In genomic region chr11:3538341-3538740, GRCm38 (mm10) we compare ENCODE assay signal across 8 mouse cellular contexts. TPM values are rescaled to one million over a fixed set of nuclear protein-coding genes. Genes with fewer than 3 reads are reported as not detected.
DNase-seq lines count a peak whose midpoint lies in the region; ATAC-seq and TF ChIP-seq lines count a peak whose summit lies in the region.

No protein-coding gene starts in this region.

- no peak for TF ChIP-seq EP300 in MEL (IDR thresholded peaks at IDR 0.05; ENCODE audit: low read depth in 1 of 2, low read length in 2 of 2)

- no peak overlapping the region for H3K27ac ChIP-seq in heart, embryonic 11.5 days (ENCODE audit: low read depth, low read length)
- H3K27ac ChIP-seq in MEL (ENCODE audit: control insufficient read depth, low read depth, low read length): no peak overlapping the region
- peak overlapping the region; percentile 72 for H3K27ac ChIP-seq in heart, embryonic 16.5 days (ENCODE audit: low read length)
- H3K27ac ChIP-seq in midbrain, embryonic 10.5 days (replicated peaks): peak overlapping the region; percentile 87

- no peak for TF ChIP-seq RAD21 in MEL (IDR thresholded peaks at IDR 0.05; ENCODE audit: low read depth, low read length)

- peaks cover 5% of the 10 kb centered on the region; the same call in 1 of the 2 replicates for H3K36me3 ChIP-seq in heart, embryonic 11.5 days (ENCODE audit: control insufficient read depth, insufficient read depth, low read length)
- H3K36me3 ChIP-seq in MEL (ENCODE audit: control insufficient read depth in 1 of 2, insufficient read depth in 2 of 2, low read length in 2 of 2): peaks cover 0 to 10% of the 10 kb centered on the region in 2 experiments; a peak in 2 of 4 replicates
- peaks cover 9% of the 10 kb centered on the region; the same call in 1 of the 2 replicates for H3K36me3 ChIP-seq in heart, embryonic 16.5 days (ENCODE audit: control insufficient read depth, insufficient read depth)
- peaks cover 7% of the 10 kb centered on the region for H3K36me3 ChIP-seq in midbrain, embryonic 10.5 days

- H3K9me3 ChIP-seq in heart, embryonic 11.5 days (replicated peaks; ENCODE audit: control insufficient read depth, low read length): no peaks in the 10 kb centered on the region
- H3K9me3 ChIP-seq in MEL (replicated peaks; ENCODE audit: insufficient read depth, low read length): no peaks in the 10 kb centered on the region
- H3K9me3 ChIP-seq in heart, embryonic 16.5 days (replicated peaks; ENCODE audit: control insufficient read depth, low read length): no peaks in the 10 kb centered on the region
- no peaks in the 10 kb centered on the region for H3K9me3 ChIP-seq in midbrain, embryonic 10.5 days (replicated peaks)

- peaks cover 3% of the 10 kb centered on the region; the same call in 1 of the 2 replicates for H3K79me2 ChIP-seq in MEL (ENCODE audit: control insufficient read depth, insufficient read depth, low read length, poor library complexity)

- ATAC-seq in heart, embryonic 11.5 days (replicated peaks; ENCODE audit: insufficient number of reproducible peaks, low FRiP score, low TSS enrichment): no peak
- ATAC-seq in heart, embryonic 16.5 days (replicated peaks; ENCODE audit: extremely low read depth, insufficient read depth, low FRiP score): no peak

- H3K4me1 ChIP-seq in heart, embryonic 11.5 days (ENCODE audit: control insufficient read depth, insufficient read depth, low read length): peaks cover 35% of the 10 kb centered on the region
- peaks cover 4 to 30% of the 10 kb centered on the region in 2 experiments for H3K4me1 ChIP-seq in MEL (ENCODE audit: control insufficient read depth in 1 of 2, insufficient read depth in 2 of 2, low read length in 2 of 2)
- H3K4me1 ChIP-seq in heart, embryonic 16.5 days (ENCODE audit: control insufficient read depth, insufficient read depth, low read length): peaks cover 39% of the 10 kb centered on the region
- peaks cover 43% of the 10 kb centered on the region for H3K4me1 ChIP-seq in midbrain, embryonic 10.5 days

- no peaks in the 10 kb centered on the region for H3K27me3 ChIP-seq in heart, embryonic 11.5 days (ENCODE audit: control insufficient read depth, insufficient read depth, low read length)
- no peaks in the 10 kb centered on the region for H3K27me3 ChIP-seq in MEL (ENCODE audit: control insufficient read depth in 1 of 2, insufficient read depth in 2 of 2, low read length in 2 of 2)
- H3K27me3 ChIP-seq in heart, embryonic 16.5 days (ENCODE audit: control insufficient read depth, insufficient read depth, low read length): no peaks in the 10 kb centered on the region
- H3K27me3 ChIP-seq in midbrain, embryonic 10.5 days (ENCODE audit: low read depth, poor library complexity, severe bottlenecking): peaks cover 13% of the 10 kb centered on the region

- no peak for TF ChIP-seq POLR2A in MEL (IDR thresholded peaks at IDR 0.05; ENCODE audit: control insufficient read depth in 1 of 2, insufficient read depth in 1 of 2, low read depth in 1 of 2, low read length in 2 of 2, poor library complexity in 1 of 2)

- H3K9ac ChIP-seq in heart, embryonic 11.5 days (ENCODE audit: low read depth, low read length): peak overlapping the region; percentile 79
- peak overlapping the region; percentile 86 for H3K9ac ChIP-seq in MEL (ENCODE audit: control insufficient read depth, low read depth, low read length, poor library complexity, severe bottlenecking)
- H3K9ac ChIP-seq in heart, embryonic 16.5 days (ENCODE audit: low read length): peak overlapping the region; percentile 89

- H3K4me2 ChIP-seq in heart, embryonic 11.5 days: peak overlapping the region; percentile 71
- peak overlapping the region; percentile 70 for H3K4me2 ChIP-seq in heart, embryonic 16.5 days (ENCODE audit: low read depth, low read length)

- H3K4me3 ChIP-seq in heart, embryonic 11.5 days (ENCODE audit: low read depth, low read length): peak overlapping the region; percentile 54
- peak overlapping the region; percentile 84 to 88 for H3K4me3 ChIP-seq in MEL (ENCODE audit: control insufficient read depth in 1 of 2, insufficient read depth in 1 of 2, low read depth in 2 of 2, low read length in 2 of 2)
- peak overlapping the region; percentile 83 for H3K4me3 ChIP-seq in heart, embryonic 16.5 days (ENCODE audit: low read length)
- peak overlapping the region; percentile 73 for H3K4me3 ChIP-seq in midbrain, embryonic 10.5 days

- TF ChIP-seq CTCF in MEL (IDR thresholded peaks at IDR 0.05 in 2 of 3, conservative IDR thresholded peaks at IDR 0.05 in 1 of 3; ENCODE audit: control insufficient read depth in 1 of 3, insufficient read depth in 1 of 3, low read depth in 2 of 3, low read length in 3 of 3, poor library complexity in 1 of 3, severe bottlenecking in 1 of 3): no peak

- WGBS in heart, embryonic 11.5 days (ENCODE audit: insufficient replicate concordance): 40% methylated on average over 4 of the region's 4 CpGs
- 46% methylated on average over 4 of the region's 4 CpGs for WGBS in heart, embryonic 16.5 days
- WGBS in midbrain, embryonic 10.5 days: 69% methylated on average over 4 of the region's 4 CpGs

- DNase-seq in heart, adult 8-10 months (ENCODE audit: low spot score): no peak
- no peak for DNase-seq in MEL (ENCODE audit: low read depth, low spot score)
- DNase-seq in midbrain, embryonic 10.5 days (ENCODE audit: low spot score): no peak
- no peak for DNase-seq in frontal cortex, postnatal 10 days (ENCODE audit: low spot score in 2 of 2)
- DNase-seq in urinary bladder, postnatal 14 days (ENCODE audit: low spot score): no peak
- DNase-seq in ovary, postnatal 36 days (ENCODE audit: low spot score): no peak

TF ChIP-seq in MEL, 35 proteins besides CTCF, POLR2A, EP300 and RAD21:
- TF ChIP-seq USF2 (IDR thresholded peaks at IDR 0.05; ENCODE audit: borderline replicate concordance in 1 of 2, insufficient read depth in 1 of 2, low read depth in 1 of 2, low read length in 2 of 2) (no peak), USF1 (IDR thresholded peaks at IDR 0.05; ENCODE audit: low read depth, low read length) (no peak), JUND (IDR thresholded peaks at IDR 0.05; ENCODE audit: low read depth, low read length) (no peak), ZKSCAN1 (IDR thresholded peaks at IDR 0.05; ENCODE audit: low read depth, low read length) (no peak), ZNF384 (IDR thresholded peaks at IDR 0.05; ENCODE audit: low read depth, low read length) (no peak), CHD2 (IDR thresholded peaks at IDR 0.05; ENCODE audit: low read length) (no peak), BHLHE40 (IDR thresholded peaks at IDR 0.05; ENCODE audit: borderline replicate concordance, low read depth, low read length) (no peak), E2F4 (IDR thresholded peaks at IDR 0.05; ENCODE audit: borderline replicate concordance, low read depth, low read length) (no peak), ELF1 (IDR thresholded peaks at IDR 0.05; ENCODE audit: low read depth, low read length) (no peak), MXI1 (IDR thresholded peaks at IDR 0.05; ENCODE audit: low read depth, low read length) (no peak)

RNA-seq across cellular contexts. Expression of gene Smtn, which starts 2.1 kb away (rescaled TPM):
- 66.9 and 72.9 TPM in 2 replicates for polyA plus RNA-seq in heart, embryonic 11.5 days (2014; fragmentation: Nextera tagmentation; extraction: Ambion mirVana)
- 100 to 1,000 TPM; 128 to 185 (median 149) TPM for total RNA-seq in heart, adult 8-10 months (2022)
- total RNA-seq in MEL (2012; rRNA removed): 203 and 204 TPM in 2 replicates
- polyA plus RNA-seq in MEL (2012; ENCODE audit: insufficient read depth in 1 of 2, insufficient read length in 2 of 2, low read depth in 1 of 2, low replicate concordance in 2 of 2, missing spikeins in 1 of 2): 100 to 1,000 TPM in 1 of 2 experiments, not detected in 1; 370 TPM
- polyA plus RNA-seq in heart, embryonic 16.5 days (2015; fragmentation: Nextera tagmentation; extraction: Ambion mirVana): 93.9 and 104 TPM in 2 replicates
- polyA plus RNA-seq in midbrain, embryonic 10.5 days (2016; fragmentation: Nextera tagmentation; extraction: Ambion mirVana): 40.2 and 45.4 TPM in 2 replicates

RNA-seq across cellular contexts. Expression of gene Selenom, which starts 23.9 kb away (rescaled TPM):
- 122 and 127 TPM in 2 replicates for polyA plus RNA-seq in heart, embryonic 11.5 days (2014; fragmentation: Nextera tagmentation; extraction: Ambion mirVana)
- total RNA-seq in heart, adult 8-10 months (2022): 10 to 100 TPM; 33.5 to 51.0 (median 41.9) TPM
- total RNA-seq in MEL (2012; rRNA removed): 28.7 and 29.5 TPM in 2 replicates
- polyA plus RNA-seq in MEL (2012; ENCODE audit: insufficient read depth in 1 of 2, insufficient read length in 2 of 2, low read depth in 1 of 2, low replicate concordance in 2 of 2, missing spikeins in 1 of 2): 10 to 100 TPM in 1 of 2 experiments, not detected in 1; 35.4 TPM
- 119 and 126 TPM in 2 replicates for polyA plus RNA-seq in heart, embryonic 16.5 days (2015; fragmentation: Nextera tagmentation; extraction: Ambion mirVana)
- 43.8 and 49.2 TPM in 2 replicates for polyA plus RNA-seq in midbrain, embryonic 10.5 days (2016; fragmentation: Nextera tagmentation; extraction: Ambion mirVana)

RNA-seq across cellular contexts. Expression of gene Inpp5j, which starts 33.7 kb away (rescaled TPM):
- 6.5 and 7.0 TPM in 2 replicates for polyA plus RNA-seq in heart, embryonic 11.5 days (2014; fragmentation: Nextera tagmentation; extraction: Ambion mirVana)
- 10 to 100 TPM; 19.9 to 24.1 (median 22.7) TPM for total RNA-seq in heart, adult 8-10 months (2022)
- total RNA-seq in MEL (2012; rRNA removed): 0.23 TPM in 2 replicates
- polyA plus RNA-seq in MEL (2012; ENCODE audit: insufficient read depth in 1 of 2, insufficient read length in 2 of 2, low read depth in 1 of 2, low replicate concordance in 2 of 2, missing spikeins in 1 of 2): 1 to 10 TPM in 1 of 2 experiments, not detected in 1; 2.9 TPM
- polyA plus RNA-seq in heart, embryonic 16.5 days (2015; fragmentation: Nextera tagmentation; extraction: Ambion mirVana): 10.9 and 12.1 TPM in 2 replicates
- polyA plus RNA-seq in midbrain, embryonic 10.5 days (2016; fragmentation: Nextera tagmentation; extraction: Ambion mirVana): 0.16 and 0.24 TPM in 2 replicates

RNA-seq across cellular contexts. Expression of gene Pla2g3, which starts 50.3 kb away (rescaled TPM):
- polyA plus RNA-seq in heart, embryonic 11.5 days (2014; fragmentation: Nextera tagmentation; extraction: Ambion mirVana): 0.26 and 0.39 TPM in 2 replicates
- total RNA-seq in heart, adult 8-10 months (2022): under 1 TPM in 2 of 4 experiments, not detected in 2; 0.14 to 0.16 TPM
- 0.15 and 0.29 TPM in 2 replicates for total RNA-seq in MEL (2012; rRNA removed)
- polyA plus RNA-seq in MEL (2012; ENCODE audit: insufficient read depth in 1 of 2, insufficient read length in 2 of 2, low read depth in 1 of 2, low replicate concordance in 2 of 2, missing spikeins in 1 of 2): under 1 TPM in 1 of 2 experiments, not detected in 1; 0.39 TPM
- 0.20 and 0.22 TPM in 2 replicates for polyA plus RNA-seq in heart, embryonic 16.5 days (2015; fragmentation: Nextera tagmentation; extraction: Ambion mirVana)
- polyA plus RNA-seq in midbrain, embryonic 10.5 days (2016; fragmentation: Nextera tagmentation; extraction: Ambion mirVana): 0.75 and 0.89 TPM in 2 replicates

Comparison
In these comparisons a context has a peak if more than half of its experiments do, and no peak if none do; other contexts are left out.
1. H3K27ac ChIP-seq: peak in heart, embryonic 16.5 days (single experiment) and midbrain, embryonic 10.5 days (single experiment); none in heart, embryonic 11.5 days (single experiment) and MEL (single experiment).
2. Peak in every context shown above with its lines, with median percentiles within 50 percentile points of each other: H3K4me3 ChIP-seq and H3K9ac ChIP-seq.